Mouse (Mus musculus): ENCODE results near the gene Iba57.
A peak's percentile ranks its signal among the peaks of the same experiment; 100 is the strongest.

GRCm38 (mm10) chr11:59134373-59134997, 29.1 kb downstream of the Iba57 start:
- TF ChIP-seq CTCF (IDR thresholded peaks at IDR 0.05; ENCODE audit: low read depth) = peak; percentile 62
- TF ChIP-seq EP300 (optimal IDR thresholded peaks at IDR 0.05) = no peak

Measured in stomach, postnatal 0 days (tissue).